Mouse (Mus musculus): Measurements from ENCODE around the gene Sirt1.
"Not testable (repeated sequence)": the region's sequence is repeated elsewhere in the genome, so short reads cannot be mapped to it uniquely, and the experiment has no call there.

Gene Sirt1

DNA sequence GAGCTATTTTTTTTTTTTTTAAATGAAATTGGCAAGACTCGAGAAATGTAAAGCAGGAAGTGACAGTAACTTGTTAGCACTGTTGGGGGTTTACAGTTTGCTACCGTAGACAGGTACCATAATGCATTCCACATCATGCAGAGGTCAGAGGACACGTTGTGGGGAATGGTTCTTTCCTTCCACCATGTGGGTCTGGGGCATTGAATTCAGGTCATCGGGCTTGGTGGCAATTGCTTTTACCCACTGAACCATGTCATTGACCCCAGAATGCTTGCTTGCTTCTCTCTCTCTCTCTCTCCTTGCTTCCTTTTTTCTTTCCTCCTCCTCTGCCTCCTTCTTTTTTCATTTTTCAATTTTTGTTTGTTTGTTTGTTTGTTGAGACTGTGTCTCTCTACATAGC lies 7.4 kb upstream of the Sirt1 start:
- no peak for DNase-seq (ENCODE audit: low read depth, low spot score)

- no peak for DNase-seq (ENCODE audit: low read depth, low spot score)
These were observed 5.5 kb upstream of the Sirt1 start for GRCm38 (mm10) chr10:63386991-63387390.

DNA sequence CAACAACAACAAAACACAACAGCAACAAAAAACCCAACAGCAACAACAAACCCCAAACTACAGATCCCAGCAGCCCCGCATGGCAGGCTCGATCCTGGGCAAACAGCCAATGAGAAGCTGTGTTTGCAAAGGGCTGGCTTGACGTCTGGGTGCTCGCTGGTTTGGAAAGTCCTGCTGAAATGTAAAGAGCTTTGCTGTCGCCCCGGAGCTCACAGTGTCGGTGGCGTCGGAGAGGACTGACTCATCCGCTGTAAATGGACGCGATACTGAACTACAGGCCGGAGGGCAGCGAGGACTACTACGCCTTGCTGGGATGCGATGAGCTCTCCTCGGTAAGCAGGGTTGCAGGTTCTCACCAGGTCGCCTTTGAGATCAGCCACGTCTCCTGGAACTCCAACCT lies 4.9 kb upstream of the Sirt1 start:
- no peak for DNase-seq (ENCODE audit: low read depth, low spot score)

DNA sequence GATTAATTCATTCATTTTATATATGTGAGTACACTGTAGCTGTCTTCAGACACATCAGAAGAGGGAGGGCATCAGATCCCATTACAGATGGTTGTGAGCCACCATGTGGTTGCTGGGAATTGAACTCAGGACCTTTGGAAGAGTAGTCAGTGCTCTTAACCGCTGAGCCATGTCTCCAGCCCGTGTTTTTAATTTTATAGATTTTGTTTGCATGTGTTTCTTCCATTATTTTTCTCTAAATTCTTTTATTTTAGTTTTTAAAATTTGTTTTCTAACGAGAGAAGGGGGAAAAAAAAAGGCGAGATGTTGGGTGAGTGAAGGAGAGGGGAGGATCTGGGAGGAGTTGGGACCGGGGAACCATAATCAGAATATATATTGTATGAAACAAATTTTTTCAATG lies 4.4 kb upstream of the Sirt1 start:
- DNase-seq (ENCODE audit: low read depth, low spot score) = not testable (repeated sequence)

DNA sequence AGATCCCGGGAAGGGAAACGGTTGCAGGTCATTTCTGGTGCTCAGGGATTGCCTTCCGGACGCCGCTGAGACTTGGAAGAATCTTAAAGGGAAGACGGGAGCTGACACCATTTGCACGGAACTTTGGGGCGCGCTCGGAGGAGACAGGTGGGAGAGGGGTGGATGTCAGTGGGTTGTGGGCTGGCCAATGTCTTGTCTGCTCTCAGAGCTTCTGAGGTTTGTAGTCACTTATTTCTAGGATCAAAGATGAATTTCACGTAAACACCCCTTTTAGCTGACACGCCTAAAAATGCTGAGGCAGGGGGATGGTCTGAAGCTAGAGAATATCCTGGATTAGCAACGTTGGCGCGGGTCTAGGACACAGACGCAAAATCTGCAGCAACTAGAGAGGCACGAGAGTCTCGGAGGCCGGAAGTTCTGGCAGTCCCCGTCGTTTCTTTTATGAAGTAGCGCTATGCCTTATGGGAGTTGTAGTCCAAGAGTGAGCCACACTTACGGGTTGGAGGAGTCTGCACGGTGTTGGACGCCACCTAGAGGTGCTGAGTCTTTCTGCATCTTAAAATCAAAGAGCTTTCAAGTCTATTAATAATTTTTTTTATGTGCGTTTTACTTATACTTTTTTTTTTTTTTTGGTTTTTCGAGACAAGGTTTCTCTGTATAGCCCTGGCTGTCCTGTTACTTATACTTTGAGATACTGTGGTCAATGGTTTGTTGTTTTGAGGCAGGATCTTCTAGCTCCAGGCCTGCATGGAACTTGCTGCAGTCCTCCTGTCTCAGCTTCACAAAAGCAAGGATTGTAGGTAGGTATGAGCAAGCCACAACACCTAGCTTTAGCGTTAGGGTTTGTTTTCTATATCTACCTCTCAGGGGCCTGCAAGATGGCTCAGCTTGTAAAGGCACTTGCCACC lies 1.1 kb upstream of the Sirt1 start, which contains the start of gene Dnajc12:
Dnajc12 (plus strand) TSS at position 72 of the 908 bp plus-strand sequence.
- DNase-seq (ENCODE audit: low read depth, low spot score) = peak; percentile 80

DNA sequence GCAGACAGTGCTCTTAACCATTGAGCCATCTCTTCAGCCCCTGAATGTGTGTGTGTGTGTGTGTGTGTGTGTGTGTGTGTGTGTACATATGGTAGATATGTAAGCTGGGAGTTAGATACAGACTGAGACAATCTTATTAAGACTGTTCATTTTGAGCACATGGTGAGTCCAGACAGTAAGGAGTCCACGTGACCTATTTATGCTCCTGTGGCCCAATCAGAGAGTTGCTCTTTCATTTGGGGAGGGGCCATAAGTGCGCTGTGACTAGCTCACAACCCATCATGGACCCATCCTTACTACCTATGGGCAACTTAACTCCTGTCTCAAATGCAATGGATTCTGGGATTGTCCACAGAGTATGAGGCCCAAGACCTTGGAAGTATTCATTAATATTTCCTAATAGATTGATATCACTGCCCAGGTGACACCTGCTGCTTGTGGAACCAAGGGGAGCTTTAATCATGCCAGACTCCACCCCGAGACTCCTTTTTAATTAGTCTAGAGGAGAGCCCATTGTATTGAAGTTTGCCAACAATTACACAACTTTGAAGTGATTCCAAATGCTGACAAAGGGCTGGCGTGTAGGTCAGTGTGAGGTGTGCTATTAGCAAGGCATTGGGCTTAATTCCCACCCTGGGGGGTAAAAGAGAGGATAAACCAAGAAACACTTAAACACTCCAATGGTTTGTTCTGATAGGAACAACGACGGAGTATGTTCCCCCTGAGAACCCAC lies 2.4 kb downstream of the Sirt1 start:
- DNase-seq (ENCODE audit: low read depth, low spot score) = no peak

DNA sequence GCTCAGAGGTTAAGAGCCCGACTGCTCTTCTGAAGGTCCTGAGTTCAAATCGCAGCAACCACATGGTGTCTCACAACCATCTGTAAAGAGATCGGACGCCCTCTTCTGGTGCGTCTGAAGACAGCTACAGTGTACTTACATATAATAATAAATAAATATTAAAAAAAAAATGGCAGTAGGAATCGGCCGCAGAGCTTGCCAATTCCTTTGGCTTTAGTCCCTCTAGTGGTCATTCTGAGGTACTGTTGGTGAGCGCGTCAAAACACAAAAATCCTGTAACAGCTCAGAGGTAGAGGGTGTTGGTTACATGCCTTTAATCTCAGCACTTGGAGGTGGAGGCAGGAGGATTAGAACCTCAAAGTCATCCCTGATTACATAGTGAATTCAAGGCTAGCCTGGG lies 4.0 kb downstream of the Sirt1 start:
- DNase-seq (ENCODE audit: low read depth, low spot score) = no peak

DNA sequence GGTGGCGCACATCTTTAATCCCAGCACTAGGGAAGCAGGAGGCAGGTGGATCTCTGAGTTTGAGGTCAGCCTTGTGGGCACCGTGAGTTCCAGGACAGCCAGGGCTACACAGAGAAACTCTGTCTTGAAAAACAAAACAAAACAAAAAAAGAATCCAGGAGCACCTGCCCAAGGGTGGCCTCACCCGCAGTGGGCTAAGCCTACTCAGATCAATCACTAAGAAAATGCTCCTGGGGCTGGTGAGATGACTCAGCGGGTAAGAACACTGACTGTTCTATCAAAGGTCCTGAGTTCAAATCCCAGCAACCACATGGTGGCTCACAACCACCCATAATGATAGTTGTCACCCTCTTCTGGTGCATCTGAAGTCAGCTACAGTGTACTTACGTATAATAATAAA lies 5.2 kb downstream of the Sirt1 start:
- no peak for DNase-seq (ENCODE audit: low read depth, low spot score)

GRCm38 (mm10) chr10:63368041-63368440 lies 13.5 kb downstream of the Sirt1 start:
- no peak for DNase-seq (ENCODE audit: low read depth, low spot score)

DNA sequence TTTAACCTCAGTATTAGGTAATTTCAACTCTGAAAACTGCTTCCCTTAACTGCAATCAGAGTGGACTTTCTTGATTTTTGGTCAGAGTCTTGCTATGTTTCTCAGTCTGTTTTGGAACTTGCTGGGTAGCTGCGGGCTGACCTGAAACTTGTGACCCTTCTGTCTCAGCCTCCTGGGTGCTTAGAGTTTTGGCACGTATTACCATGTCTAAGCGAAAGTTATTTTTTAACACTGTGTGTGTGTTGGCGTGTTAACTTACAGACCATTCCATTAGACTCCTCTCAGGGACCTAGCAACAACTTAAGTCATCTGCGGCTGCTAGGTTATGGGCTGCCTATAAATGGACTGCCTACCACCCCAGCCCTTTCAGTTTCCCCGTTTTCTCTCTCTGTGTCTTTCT lies 14.1 kb downstream of the Sirt1 start:
- DNase-seq (ENCODE audit: low read depth, low spot score) = no peak

DNA sequence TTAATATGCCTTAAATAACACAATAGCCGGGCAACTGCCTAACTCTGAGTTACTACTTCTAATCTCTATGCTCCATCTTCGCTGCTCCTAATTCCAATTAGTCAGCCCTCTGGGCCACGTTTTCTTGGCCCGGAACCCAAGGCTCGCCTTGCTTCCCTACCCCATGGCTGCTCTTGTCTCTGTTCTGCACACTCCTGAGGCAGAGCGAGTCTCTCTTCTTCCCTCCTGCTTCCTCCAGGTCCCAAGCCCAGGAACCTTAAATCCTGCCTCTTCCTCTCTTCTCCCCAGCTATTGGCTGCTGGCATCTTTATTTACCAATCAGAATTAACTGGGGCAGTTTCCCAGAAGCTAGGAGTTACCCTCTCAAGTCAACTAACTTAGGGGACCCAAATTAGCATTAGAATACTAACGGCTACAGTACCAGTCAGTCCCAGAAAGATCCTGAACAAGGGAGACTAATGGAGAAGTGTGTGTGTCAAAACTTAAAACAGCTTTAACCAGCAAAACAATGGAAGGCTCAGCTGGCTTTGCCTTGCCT lies 15.5 kb downstream of the Sirt1 start:
- no peak for DNase-seq (ENCODE audit: low read depth, low spot score)

- no peak for DNase-seq (ENCODE audit: low read depth, low spot score)
These were observed 21.0 kb downstream of the Sirt1 start for GRCm38 (mm10) chr10:63360502-63360901.

- DNase-seq (ENCODE audit: low read depth, low spot score) = no peak
These were observed 29.4 kb downstream of the Sirt1 start for GRCm38 (mm10) chr10:63352111-63352510.

GRCm38 (mm10) chr10:63351099-63351498 lies 30.4 kb downstream of the Sirt1 start:
- DNase-seq (ENCODE audit: low read depth, low spot score) = not testable (repeated sequence)

DNA sequence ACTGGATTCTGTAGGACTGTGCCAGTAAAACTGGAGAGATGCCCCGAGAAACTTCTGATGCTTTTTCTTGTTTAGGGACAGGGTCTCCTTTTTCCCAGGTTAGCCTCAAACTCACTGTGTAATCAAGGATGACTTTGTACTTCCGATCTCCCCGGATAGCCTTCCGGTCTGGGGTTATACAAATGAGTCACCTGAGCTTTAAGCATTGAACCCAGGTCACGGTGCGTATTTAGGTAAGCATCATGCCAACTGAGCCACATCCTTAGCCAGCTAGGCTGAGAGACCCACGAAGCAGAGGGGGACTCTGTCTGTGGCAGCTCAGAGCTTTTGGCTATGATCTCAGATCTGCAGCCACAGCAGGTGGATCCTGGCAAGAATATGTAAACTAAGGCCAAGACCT lies 30.8 kb downstream of the Sirt1 start:
- no peak for DNase-seq (ENCODE audit: low read depth, low spot score)

DNA sequence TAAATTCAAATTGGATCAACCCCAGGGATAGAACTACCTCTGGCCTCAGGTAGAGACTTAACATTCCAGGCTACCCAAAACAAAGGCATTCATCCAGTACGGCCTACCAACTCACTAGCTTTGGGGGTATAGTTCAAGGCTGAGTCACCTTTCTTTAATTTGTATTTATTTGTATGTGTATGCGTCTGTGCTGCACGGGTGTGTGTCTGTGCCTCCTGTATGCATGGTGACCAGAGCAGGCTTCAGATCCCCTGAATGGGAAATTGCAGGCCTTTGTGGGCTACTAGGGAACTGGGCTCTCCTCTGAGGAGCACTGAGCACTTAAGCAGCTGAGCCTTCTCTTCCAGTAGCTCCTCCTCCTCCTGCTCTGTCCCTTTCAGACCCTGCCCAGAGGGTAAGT lies 33.2 kb downstream of the Sirt1 start:
- no peak for DNase-seq (ENCODE audit: low read depth, low spot score)

- no peak for DNase-seq (ENCODE audit: low read depth, low spot score)
These were observed 36.8 kb downstream of the Sirt1 start for GRCm38 (mm10) chr10:63344751-63345150.

GRCm38 (mm10) chr10:63341351-63341750 lies 40.2 kb downstream of the Sirt1 start:
- no peak for DNase-seq (ENCODE audit: low read depth, low spot score)

DNA sequence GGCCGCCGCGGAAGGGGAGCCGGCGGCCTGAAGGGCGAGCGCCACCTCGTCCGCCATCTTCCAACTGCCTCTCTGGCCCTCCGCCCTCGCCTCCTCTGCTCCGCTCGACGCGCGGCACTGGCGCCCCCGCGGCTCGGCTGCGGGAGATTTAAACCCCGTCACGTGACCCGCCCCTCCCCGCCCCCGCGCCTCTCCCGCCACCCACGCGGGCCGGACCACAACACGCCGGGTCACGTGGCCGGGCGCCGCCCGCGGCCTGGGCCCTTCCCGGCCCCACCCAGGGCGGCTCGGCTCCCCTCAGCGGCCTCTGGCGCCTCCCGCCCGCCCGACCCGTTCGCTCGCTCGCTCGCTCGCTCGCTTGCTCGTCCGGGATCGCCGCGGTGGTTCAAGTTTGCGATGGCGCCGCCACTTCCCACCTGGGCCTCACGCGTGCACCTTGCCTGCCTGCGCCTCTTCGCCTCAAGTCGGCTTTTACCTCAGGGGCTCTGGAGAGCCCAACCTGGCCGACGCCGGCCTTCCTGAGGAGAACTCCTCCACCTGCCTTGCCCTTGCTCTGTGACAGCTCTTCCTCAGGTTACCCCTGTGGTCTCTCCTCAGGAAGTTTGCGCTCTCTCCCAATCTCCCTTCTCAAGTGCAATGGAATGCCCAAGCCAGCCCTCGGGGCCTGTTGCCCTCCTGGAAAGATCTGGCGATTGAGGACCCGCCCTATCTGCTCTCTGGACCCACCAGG lies 42.4 kb downstream of the Sirt1 start:
- peak; percentile 80 for DNase-seq (ENCODE audit: low read depth, low spot score)

- no peak for DNase-seq (ENCODE audit: low read depth, low spot score)
These were observed 43.3 kb downstream of the Sirt1 start for GRCm38 (mm10) chr10:63337951-63338836.

DNA sequence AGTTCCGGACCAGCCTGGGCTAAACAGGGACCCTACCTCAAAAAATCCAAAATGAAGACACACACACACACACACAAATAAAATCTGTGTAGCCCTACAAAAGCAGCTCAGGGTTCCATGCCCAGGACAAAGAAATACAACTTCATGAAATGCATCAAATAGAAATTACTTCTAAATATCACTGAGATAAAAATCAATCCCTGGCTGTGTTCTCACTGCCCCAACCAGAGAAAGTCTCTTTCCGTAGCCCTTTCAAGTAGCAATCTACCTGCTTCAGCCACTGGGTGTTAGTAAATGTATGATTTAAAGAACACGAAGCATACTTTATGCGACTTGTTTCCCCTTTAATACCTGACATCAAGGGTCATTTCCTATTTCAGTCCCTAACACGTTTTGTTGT lies 44.2 kb downstream of the Sirt1 start:
- no peak for DNase-seq (ENCODE audit: low read depth, low spot score)

Measured in WW6 (cell line).